Mouse (Mus musculus) bone marrow, adult 2 months (tissue): ENCODE measurements around the gene Ccl9.

Source experiments
- CTCF ChIP-seq: fragments of 200-500 bp; IDR thresholded peaks from 2 replicates; pipeline ENCODE4 v1.5.1; 2011; ENCODE audit warnings: low read length, control low read depth; ENCODE audit not compliant: control insufficient read depth, insufficient read depth
- POLR2A ChIP-seq: fragments of 200-500 bp; IDR thresholded peaks from 2 replicates; pipeline ENCODE4 v1.6.1; 2011; ENCODE audit warnings: low read depth, mild to moderate bottlenecking, control low read depth, low read length, borderline replicate concordance; ENCODE audit not compliant: control insufficient read depth

DNA sequence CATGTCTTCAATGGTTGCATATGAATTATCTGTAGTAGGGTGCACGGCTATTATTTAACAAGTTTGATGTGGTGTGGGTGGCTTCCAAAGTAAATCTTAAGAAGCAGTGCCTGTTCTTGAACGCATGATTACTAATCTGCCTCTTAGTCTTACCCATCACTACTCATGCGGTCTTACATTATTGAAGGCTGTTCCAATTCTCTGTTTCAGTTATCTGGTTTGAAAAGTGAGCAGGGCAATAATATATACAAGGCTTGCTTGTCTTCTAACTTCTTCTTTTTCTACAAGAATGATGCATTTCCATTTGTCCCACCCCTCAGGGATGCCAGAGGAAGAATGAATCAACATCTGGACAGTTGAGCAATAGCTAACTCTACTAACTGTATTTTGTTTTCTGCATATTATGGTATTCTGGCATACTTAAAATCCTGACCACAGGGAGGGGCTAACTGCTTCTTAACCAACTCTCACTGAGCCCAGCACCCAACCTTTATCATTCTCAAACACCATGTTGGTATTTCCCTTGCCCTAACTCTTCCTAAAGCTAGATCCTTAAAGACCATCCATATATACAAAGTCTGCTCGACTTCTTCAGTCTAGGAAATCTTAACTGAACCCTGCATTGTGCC lies 1.4 kb downstream of the Ccl9 start:
- TF ChIP-seq CTCF (no peak), POLR2A (no peak)
